27 mouse cellular contexts compared by ENCODE assay signal in genomic region chr2:168935165-168935564, GRCm38 (mm10). TPM values are rescaled to one million over a fixed set of nuclear protein-coding genes. Genes with fewer than 3 reads are reported as not detected.
DNase-seq lines count a peak whose midpoint lies in the region; ATAC-seq and TF ChIP-seq lines count a peak whose summit lies in the region.
"Had no signal": no experiment of that assay in that cellular context is flagged by ENCODE, and none has a peak within 500 bp of the region (broad histone marks: within the 10 kb centered on the region; RNA-seq: fewer than 3 reads in every experiment).

No protein-coding gene starts in this region.

- no peak for TF ChIP-seq POLR2A in ES-Bruce4 (IDR thresholded peaks at IDR 0.05; ENCODE audit: insufficient read depth, low read length)
- TF ChIP-seq POLR2A in brain, embryonic 14.5 days (IDR thresholded peaks at IDR 0.05; ENCODE audit: borderline replicate concordance, extremely low read depth, insufficient read depth, insufficient read length, poor library complexity, severe bottlenecking) = no peak

- H3K4me2 ChIP-seq in hindbrain, embryonic 12.5 days (replicated peaks) = no peak overlapping the region
- H3K4me2 ChIP-seq: embryonic facial prominence, embryonic 13.5 days; forebrain, embryonic 12.5 days; forebrain, embryonic 15.5 days; heart, embryonic 11.5 days; hindbrain, embryonic 13.5 days; intestine, embryonic 15.5 days had no signal

- no peaks in the 10 kb centered on the region for H3K9me3 ChIP-seq in E14TG2a.4 (ENCODE audit: low read length)
- H3K9me3 ChIP-seq in ES-Bruce4 (replicated peaks; ENCODE audit: control insufficient read depth, insufficient read depth, low read length, poor library complexity, severe bottlenecking) = no peaks in the 10 kb centered on the region
- H3K9me3 ChIP-seq in G1E (replicated peaks) = no peaks in the 10 kb centered on the region
- no peaks in the 10 kb centered on the region for H3K9me3 ChIP-seq in hindbrain, embryonic 12.5 days (replicated peaks)
- H3K9me3 ChIP-seq: embryonic facial prominence, embryonic 10.5 days; embryonic facial prominence, embryonic 13.5 days; forebrain, embryonic 12.5 days; forebrain, embryonic 15.5 days; hindbrain, embryonic 13.5 days; intestine, embryonic 15.5 days had no signal

- H3K36me3 ChIP-seq in E14TG2a.4 (ENCODE audit: insufficient read depth, low read length) = peaks cover 92% of the 10 kb centered on the region
- peaks cover 27% of the 10 kb centered on the region for H3K36me3 ChIP-seq in ES-Bruce4 (ENCODE audit: control insufficient read depth, insufficient read depth, low read length, poor library complexity, severe bottlenecking)
- peaks cover 96% of the 10 kb centered on the region for H3K36me3 ChIP-seq in G1E (replicated peaks)
- peaks cover 76% of the 10 kb centered on the region for H3K36me3 ChIP-seq in hindbrain, embryonic 12.5 days

- TF ChIP-seq CTCF in E14TG2a.4 (conservative IDR thresholded peaks at IDR 0.05; ENCODE audit: low read length) (no peak), ES-Bruce4 (IDR thresholded peaks at IDR 0.05; ENCODE audit: low read depth, low read length) (no peak), G1E (IDR thresholded peaks at IDR 0.05; ENCODE audit: low read depth, low read length) (no peak)
- TF ChIP-seq CTCF in brain, embryonic 14.5 days (IDR thresholded peaks at IDR 0.05; ENCODE audit: borderline replicate concordance, extremely low read depth, insufficient read depth, insufficient read length) = no peak

- no peak for ATAC-seq in G1E (ENCODE audit: extremely low read depth, insufficient number of reproducible peaks, low FRiP score, poor library complexity, severe bottlenecking)
- no peak for ATAC-seq in hindbrain, embryonic 12.5 days (ENCODE audit: low FRiP score)
- ATAC-seq: CD4-positive, CD25-positive, alpha-beta regulatory T cell, adult 4 months; forebrain, embryonic 15.5 days; hindbrain, embryonic 16.5 days; intestine, embryonic 15.5 days; Patski had no signal

- TF ChIP-seq EP300 in ES-Bruce4 (IDR thresholded peaks at IDR 0.05; ENCODE audit: insufficient read depth, low read depth, low read length) = 0 out of 2 replicates have a peak, but pooled peaks have one; percentile 18

- WGBS in hindbrain, embryonic 12.5 days = 86% methylated on average over 35 of the region's 35 CpGs

- no peak for DNase-seq in G1E (ENCODE audit: low spot score)
- DNase-seq in brain, embryonic 14.5 days (ENCODE audit: low read depth) = peak; percentile 23
- DNase-seq in right cerebral cortex, postnatal 25 days = no peak
- DNase-seq: adrenal gland, postnatal 10 days; adrenal gland, postnatal 36 days; cerebellum, adult 11-12 months; cerebellum, adult 8-10 months; cerebellum, postnatal 10 days; cerebellum, postnatal 36 days; embryo, embryonic 11 days; gastrocnemius, postnatal 14 days; heart, adult 11 months; kidney, adult 11 months had no signal

- H3K4me3 ChIP-seq in E14TG2a.4 (replicated peaks; ENCODE audit: low read length) = peak overlapping the region; percentile 70
- peak overlapping the region; percentile 51 for H3K4me3 ChIP-seq in ES-Bruce4 (ENCODE audit: low read depth, low read length)
- peak overlapping the region; percentile 11; the same call in 1 of the 2 replicates for H3K4me3 ChIP-seq in G1E (ENCODE audit: low read depth, low read length)
- no peak overlapping the region for H3K4me3 ChIP-seq in hindbrain, embryonic 12.5 days
- H3K4me3 ChIP-seq: embryonic facial prominence, embryonic 10.5 days; embryonic facial prominence, embryonic 13.5 days; erythroblast, embryonic 14.5 days; forebrain, embryonic 12.5 days; forebrain, embryonic 15.5 days; hindbrain, embryonic 13.5 days; intestine, embryonic 15.5 days had no signal

- H3K4me1 ChIP-seq in E14TG2a.4 (replicated peaks; ENCODE audit: low read depth, low read length) (peaks cover 38% of the 10 kb centered on the region), ES-Bruce4 (ENCODE audit: control insufficient read depth, insufficient read depth, low read length) (no peaks in the 10 kb centered on the region), G1E (ENCODE audit: insufficient read depth, low read depth, low read length) (no peaks in the 10 kb centered on the region)
- no peaks in the 10 kb centered on the region for H3K4me1 ChIP-seq in hindbrain, embryonic 12.5 days
- H3K4me1 ChIP-seq: embryonic facial prominence, embryonic 10.5 days; embryonic facial prominence, embryonic 13.5 days; forebrain, embryonic 12.5 days; hindbrain, embryonic 13.5 days; intestine, embryonic 15.5 days had no signal

- H3K27me3 ChIP-seq in E14TG2a.4 (ENCODE audit: insufficient read depth, low read length) (no peaks in the 10 kb centered on the region), ES-Bruce4 (ENCODE audit: control insufficient read depth, insufficient read depth, low read length, poor library complexity, severe bottlenecking) (no peaks in the 10 kb centered on the region), G1E (ENCODE audit: insufficient read depth, low read length) (no peaks in the 10 kb centered on the region)
- H3K27me3 ChIP-seq in hindbrain, embryonic 12.5 days = no peaks in the 10 kb centered on the region
- H3K27me3 ChIP-seq: embryonic facial prominence, embryonic 13.5 days; forebrain, embryonic 12.5 days; forebrain, embryonic 15.5 days; hindbrain, embryonic 13.5 days; intestine, embryonic 15.5 days; Patski had no signal

- no peak overlapping the region for H3K27ac ChIP-seq in ES-Bruce4 (ENCODE audit: insufficient read depth, low read length)
- no peak overlapping the region for H3K27ac ChIP-seq in hindbrain, embryonic 12.5 days
- H3K27ac ChIP-seq: embryonic facial prominence, embryonic 10.5 days; embryonic facial prominence, embryonic 13.5 days; forebrain, embryonic 12.5 days; forebrain, embryonic 15.5 days; hindbrain, embryonic 13.5 days; intestine, embryonic 15.5 days had no signal

- peak overlapping the region; percentile 4; the same call in 1 of the 2 replicates for H3K9ac ChIP-seq in ES-Bruce4 (ENCODE audit: low read depth, poor library complexity, severe bottlenecking)
- H3K9ac ChIP-seq in hindbrain, embryonic 12.5 days = no peak overlapping the region
- H3K9ac ChIP-seq: embryonic facial prominence, embryonic 13.5 days; forebrain, embryonic 12.5 days; forebrain, embryonic 15.5 days; hindbrain, embryonic 13.5 days; intestine, embryonic 15.5 days had no signal

RNA-seq across cellular contexts. Expression of gene Zfp64, which starts 20.2 kb away (rescaled TPM):
- 35.9 and 37.7 TPM in 2 replicates for polyA plus RNA-seq in ES-Bruce4 (2011; ENCODE audit: insufficient read depth, insufficient read length, low read depth, missing spikeins)
- total RNA-seq in G1E (2014; fragmentation: Nextera tagmentation) = 65.2 and 66.2 TPM in 2 replicates
- total RNA-seq in G1E (2017) = 37.4 and 39.8 TPM in 2 replicates
- 98.5 and 110 TPM in 2 replicates for polyA plus RNA-seq in G1E (2012)
- 34.7 and 37.9 TPM in 2 replicates for polyA plus RNA-seq in brain, embryonic 14.5 days (2012; rRNA removed)
- 37.7 and 39.0 TPM in 2 replicates for polyA plus RNA-seq in hindbrain, embryonic 12.5 days (2016; fragmentation: Nextera tagmentation; extraction: Ambion mirVana)
